Mouse (Mus musculus): ENCODE data around the gene Dock7.

Gene Dock7

GRCm38 (mm10) chr4:98887148-98887547 lies 233.6 kb downstream of the Dock7 start:
- no peak for DNase-seq (ENCODE audit: low spot score)
